Mouse (Mus musculus) heart, postnatal 25 days (tissue): ENCODE measurements around the gene Cacna2d4. TPM values are rescaled to one million over a fixed set of nuclear protein-coding genes. Genes with fewer than 3 reads are reported as not detected.

Experiments
- DNase-seq: peaks from one replicate; pipeline ENCODE4 v3.0.0; 2022; ENCODE audit warnings: low spot score
- intact Hi-C: fragments of 180-260 bp; cut with DNase I; formaldehyde crosslinking; loops from one replicate; pipeline ENCODE4 v1.15.1; 2025
- total RNA-seq, 2 experiments: library from RNA; stranded (reverse); gene quantifications; 2 replicates each; pipeline ENCODE4 v1.2.3; 2021

Cacna2d4 gene
- total RNA-seq, 2 experiments from 2014 or later, result not detected

GRCm38 (mm10) chr6:119301310-119301709 lies 65.0 kb downstream of the Cacna2d4 start:
- DNase-seq, result no peak
- intact Hi-C loops, result no loop called here

GRCm38 (mm10) chr6:119303331-119303730 lies 67.0 kb downstream of the Cacna2d4 start:
- DNase-seq, result no peak
- intact Hi-C loops, result no loop called here

GRCm38 (mm10) chr6:119307867-119308413 lies 71.6 kb downstream of the Cacna2d4 start:
- DNase-seq, result no peak
- intact Hi-C loops, result no loop called here

- intact Hi-C loops, result no loop called here
- DNase-seq, result no peak
Observed at GRCm38 (mm10) chr6:119310176-119310575, 73.8 kb downstream of the Cacna2d4 start.

- intact Hi-C loops, result no loop called here
- no peak for DNase-seq
Observed at GRCm38 (mm10) chr6:119312381-119312780, 76.1 kb downstream of the Cacna2d4 start.

GRCm38 (mm10) chr6:119313096-119313495 lies 76.8 kb downstream of the Cacna2d4 start:
- intact Hi-C loops, result no loop called here

GRCm38 (mm10) chr6:119313588-119314375 lies 77.5 kb downstream of the Cacna2d4 start:
- intact Hi-C loops, result no loop called here
- no peak for DNase-seq

More at GRCm38 (mm10) chr6:119313096-119313495, 76.8 kb downstream of the Cacna2d4 start:
- no peak for DNase-seq

GRCm38 (mm10) chr6:119314751-119315476 lies 78.6 kb downstream of the Cacna2d4 start:
- intact Hi-C loops, result no loop called here
- DNase-seq, result no peak

GRCm38 (mm10) chr6:119318732-119319131 lies 82.4 kb downstream of the Cacna2d4 start:
- intact Hi-C loops, result no loop called here
- no peak for DNase-seq

GRCm38 (mm10) chr6:119319358-119319757 lies 83.0 kb downstream of the Cacna2d4 start:
- no peak for DNase-seq
- intact Hi-C loops, result no loop called here

GRCm38 (mm10) chr6:119320481-119320880 lies 84.2 kb downstream of the Cacna2d4 start:
- DNase-seq, result no peak
- intact Hi-C loops, result no loop called here

GRCm38 (mm10) chr6:119321752-119322151 lies 85.4 kb downstream of the Cacna2d4 start:
- DNase-seq, result no peak
- intact Hi-C loops, result no loop called here

- intact Hi-C loops, result no loop called here
- no peak for DNase-seq
Observed at GRCm38 (mm10) chr6:119324776-119325175, 88.5 kb downstream of the Cacna2d4 start.

GRCm38 (mm10) chr6:119325978-119326377 lies 89.7 kb downstream of the Cacna2d4 start:
- no peak for DNase-seq
- intact Hi-C loops, result no loop called here

- no peak for DNase-seq
- intact Hi-C loops, result no loop called here
Observed at GRCm38 (mm10) chr6:119326541-119326940, 90.2 kb downstream of the Cacna2d4 start.

GRCm38 (mm10) chr6:119328521-119329115 lies 92.3 kb downstream of the Cacna2d4 start:
- no peak for DNase-seq
- intact Hi-C loops, result no loop called here

GRCm38 (mm10) chr6:119329215-119329714 lies 92.9 kb downstream of the Cacna2d4 start:
- DNase-seq, result no peak
- intact Hi-C loops, result no loop called here

- intact Hi-C loops, result no loop called here
- DNase-seq, result no peak
Observed at GRCm38 (mm10) chr6:119329936-119330335, 93.6 kb downstream of the Cacna2d4 start.

- DNase-seq, result no peak
- intact Hi-C loops, result no loop called here
Observed at GRCm38 (mm10) chr6:119330506-119330905, 94.2 kb downstream of the Cacna2d4 start, which contains the start of gene Lrtm2. Lrtm2 (minus strand) TSS chr6:119330766.

GRCm38 (mm10) chr6:119332111-119332510 lies 95.8 kb downstream of the Cacna2d4 start:
- intact Hi-C loops, result no loop called here
- no peak for DNase-seq
